Mouse (Mus musculus) small intestine, adult 2 months (tissue): ENCODE results near the gene Abcc4.
"Not testable (repeated sequence)": the region's sequence is repeated elsewhere in the genome, so short reads cannot be mapped to it uniquely, and the experiment has no call there.

ENCODE experiments used
- CTCF ChIP-seq: fragments of 200-500 bp; IDR thresholded peaks from 2 replicates; pipeline ENCODE4 v1.5.1; 2012; ENCODE audit warnings: low read depth, mild to moderate bottlenecking, control low read depth, inconsistent platforms, low read length, moderate library complexity, mixed read lengths; ENCODE audit not compliant: insufficient replicate concordance, insufficient read length; ENCODE audit errors: extremely low read depth
- POLR2A ChIP-seq: fragments of 200-500 bp; IDR thresholded peaks from 2 replicates; pipeline ENCODE4 v1.6.1; 2012; ENCODE audit warnings: low read depth, mild to moderate bottlenecking, control low read depth, inconsistent platforms, low read length, moderate library complexity

DNA sequence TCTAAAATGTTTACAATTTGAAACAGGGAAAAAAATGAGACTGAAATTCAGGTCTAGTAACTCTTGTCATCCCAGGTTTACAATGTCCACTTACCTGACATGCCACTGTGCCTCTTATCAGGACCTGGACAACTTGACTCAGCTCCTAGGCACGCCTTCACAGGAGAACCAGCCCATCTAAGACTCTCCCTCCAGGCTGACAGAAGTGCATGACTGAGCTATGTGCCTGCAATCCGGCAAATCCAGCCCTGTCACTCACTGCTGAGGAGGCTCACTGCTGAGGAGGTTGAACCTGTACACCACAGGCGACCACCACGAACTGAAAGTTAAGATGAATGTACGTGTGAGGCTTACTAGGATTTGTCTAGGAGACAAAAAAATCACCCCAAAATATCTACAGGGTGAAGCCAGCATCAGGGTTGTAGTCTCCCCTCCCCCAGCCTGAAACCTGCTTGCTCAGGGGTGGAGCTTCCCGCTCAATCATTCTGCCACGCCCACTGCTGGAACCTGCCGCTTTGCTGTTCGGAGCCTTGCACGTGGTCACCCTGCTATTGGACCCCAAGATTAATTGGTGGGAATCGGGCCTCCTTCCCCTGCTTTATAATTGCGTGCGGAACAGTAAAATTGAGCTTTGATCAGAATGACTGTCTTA lies 63.0 kb downstream of the Abcc4 start:
- not testable (repeated sequence) for TF ChIP-seq CTCF, POLR2A
